Mouse (Mus musculus): ENCODE results near the gene Apoa2.

Apoa2 gene

DNA sequence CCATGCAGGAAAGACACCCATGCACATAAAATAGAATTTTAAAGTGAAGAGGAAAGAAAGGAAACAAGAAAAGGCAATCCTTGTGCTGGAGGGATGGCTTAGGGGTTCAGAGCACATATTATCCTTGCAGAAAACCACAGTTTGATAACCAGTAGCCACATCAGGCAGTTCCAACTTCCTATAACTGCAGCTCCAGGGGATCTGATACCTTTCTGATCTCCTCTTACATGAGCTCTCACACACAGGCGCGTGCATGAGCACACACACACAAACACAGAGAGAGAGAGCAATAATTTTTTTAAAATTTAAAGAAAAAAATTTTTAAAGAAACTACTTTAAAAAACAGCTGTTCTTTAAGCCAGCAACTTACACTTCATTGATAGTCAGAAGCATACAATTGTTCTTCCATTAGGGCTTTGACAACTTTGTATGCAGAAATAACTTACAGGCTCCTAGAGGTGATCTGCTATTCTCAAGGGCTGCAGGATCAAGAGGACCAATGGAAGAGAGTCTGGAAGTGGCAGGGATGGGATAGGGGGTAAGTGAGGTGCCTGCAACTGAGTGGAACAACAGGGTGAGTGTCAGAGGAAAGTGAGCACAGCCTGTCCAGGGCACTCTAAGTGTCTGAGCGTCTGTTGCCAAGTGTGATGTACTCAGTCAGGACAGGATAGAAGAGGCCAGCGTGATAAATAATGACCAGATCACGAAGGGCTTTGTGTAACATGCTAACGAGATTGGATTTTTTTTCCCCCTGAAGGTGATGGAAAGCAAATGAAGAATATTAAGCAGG, 19.0 kb upstream of the Apoa2 start:
- ATAC-seq (ENCODE audit: low TSS enrichment) = no peak

GRCm38 (mm10) chr1:171209409-171209808, 15.4 kb upstream of the Apoa2 start:
- ATAC-seq (ENCODE audit: low TSS enrichment) = no peak

GRCm38 (mm10) chr1:171212854-171213253, 12.0 kb upstream of the Apoa2 start:
- no peak for ATAC-seq (ENCODE audit: low TSS enrichment)

GRCm38 (mm10) chr1:171213801-171214496, 10.9 kb upstream of the Apoa2 start, which contains the start of gene Nr1i3:
Nr1i3 (plus strand) TSS chr1:171213970.
- ATAC-seq (ENCODE audit: low TSS enrichment) = no peak

DNA sequence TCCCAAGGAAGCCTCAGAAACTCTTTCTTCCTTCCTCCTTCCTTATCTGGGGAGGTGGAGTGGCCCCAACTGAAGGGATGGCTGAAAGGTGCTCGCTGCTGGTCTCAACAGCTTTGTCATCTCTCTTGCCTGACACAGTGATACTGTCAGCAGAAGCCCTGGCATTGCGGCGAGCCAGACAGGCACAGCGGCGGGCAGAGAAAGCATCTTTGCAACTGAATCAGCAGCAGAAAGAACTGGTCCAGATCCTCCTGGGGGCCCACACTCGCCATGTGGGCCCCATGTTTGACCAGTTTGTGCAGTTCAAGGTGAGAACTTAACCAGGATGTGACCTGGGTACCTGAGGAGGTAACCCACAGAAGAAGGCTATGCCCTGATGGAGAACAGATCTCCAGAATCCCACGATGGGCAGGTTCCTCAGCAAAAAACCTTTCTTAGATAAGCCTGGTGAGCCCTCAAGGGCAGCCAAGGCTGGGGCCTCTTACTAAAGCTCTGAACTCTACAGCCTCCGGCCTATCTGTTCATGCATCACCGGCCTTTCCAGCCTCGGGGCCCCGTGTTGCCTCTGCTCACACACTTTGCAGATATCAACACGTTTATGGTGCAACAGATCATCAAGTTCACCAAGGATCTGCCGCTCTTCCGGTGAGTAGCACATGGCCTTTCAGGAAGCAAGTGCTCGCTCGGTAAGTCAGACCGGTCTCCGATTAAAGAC, 8.5 kb upstream of the Apoa2 start:
- no peak for ATAC-seq (ENCODE audit: low TSS enrichment)

- ATAC-seq (ENCODE audit: low TSS enrichment) = peak; percentile 38
These were observed 4.0 kb upstream of the Apoa2 start for GRCm38 (mm10) chr1:171220871-171221270.

- ATAC-seq (ENCODE audit: low TSS enrichment) = no peak
These were observed 3.3 kb upstream of the Apoa2 start for GRCm38 (mm10) chr1:171221281-171222193.

GRCm38 (mm10) chr1:171222238-171223155, 2.4 kb upstream of the Apoa2 start, which contains the start of gene Tomm40l:
Tomm40l (minus strand) TSS chr1:171222514.
- peak; percentile 95 for ATAC-seq (ENCODE audit: low TSS enrichment)

- ATAC-seq (ENCODE audit: low TSS enrichment) = no peak
These were observed 1.7 kb upstream of the Apoa2 start for GRCm38 (mm10) chr1:171223168-171223567.

DNA sequence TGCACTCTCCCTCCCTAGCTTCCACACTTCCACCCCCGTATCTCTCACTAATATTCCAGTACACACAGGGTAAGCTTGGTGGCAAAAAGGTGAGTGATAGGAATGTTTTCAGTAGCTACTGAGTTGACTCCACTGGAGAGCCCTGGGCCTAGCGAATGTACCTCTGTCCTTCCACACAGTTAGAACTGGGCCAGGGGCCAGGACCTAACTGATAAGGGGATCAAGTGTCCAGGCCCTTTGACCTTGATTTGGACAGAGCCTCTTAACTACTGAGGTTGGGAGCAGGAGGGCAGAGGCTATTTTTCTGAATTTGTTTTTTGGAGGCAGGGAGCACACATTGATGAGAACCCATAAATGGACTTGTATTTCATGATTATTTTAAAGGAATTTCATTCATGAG, 1.1 kb upstream of the Apoa2 start:
- no peak for ATAC-seq (ENCODE audit: low TSS enrichment)

GRCm38 (mm10) chr1:171226780-171227179, 1.9 kb downstream of the Apoa2 start:
- no peak for ATAC-seq (ENCODE audit: low TSS enrichment)

- ATAC-seq (ENCODE audit: low TSS enrichment) = no peak
These were observed 3.0 kb downstream of the Apoa2 start for GRCm38 (mm10) chr1:171227879-171228278.

DNA sequence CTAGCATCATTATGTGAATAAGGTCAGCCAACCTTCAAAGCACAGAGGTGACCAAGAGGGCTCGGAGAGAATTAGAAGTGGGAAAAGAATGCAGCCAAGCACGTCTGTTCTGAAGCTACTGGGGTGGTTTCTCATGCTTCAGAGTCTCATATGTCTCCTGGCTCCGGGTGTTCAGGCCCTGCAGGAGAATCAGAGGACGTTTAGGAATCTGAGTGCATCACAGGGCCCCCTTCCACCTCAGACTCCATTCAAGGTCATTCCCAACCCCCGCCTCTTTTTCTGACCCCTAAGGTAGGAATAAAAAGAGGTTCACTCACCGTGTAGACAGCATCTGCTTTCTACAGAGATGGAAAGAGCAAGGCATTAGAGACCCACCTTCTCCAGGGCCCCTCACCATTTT, 4.9 kb downstream of the Apoa2 start:
- ATAC-seq (ENCODE audit: low TSS enrichment) = no peak

GRCm38 (mm10) chr1:171230215-171230614, 5.4 kb downstream of the Apoa2 start:
- no peak for ATAC-seq (ENCODE audit: low TSS enrichment)

DNA sequence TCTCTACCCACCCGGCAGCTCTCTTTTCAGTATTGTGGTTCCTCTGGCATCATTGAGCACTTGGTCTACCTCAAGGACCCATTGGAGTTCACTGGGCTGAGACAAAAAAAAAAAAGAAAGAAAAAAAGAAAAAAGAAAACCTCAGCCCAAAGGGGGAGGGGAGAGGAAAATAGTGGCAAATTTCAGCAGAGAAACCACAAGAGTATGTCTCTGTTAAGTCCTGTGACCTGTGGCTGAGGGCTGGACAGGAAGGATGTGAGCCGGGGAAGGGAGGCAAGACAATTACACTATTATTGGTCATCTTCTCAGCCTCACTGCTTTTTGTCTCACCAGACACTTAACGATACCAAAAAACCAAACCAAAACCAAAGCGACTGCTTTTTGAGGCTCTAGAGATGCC, 7.0 kb downstream of the Apoa2 start:
- ATAC-seq (ENCODE audit: low TSS enrichment) = no peak

DNA sequence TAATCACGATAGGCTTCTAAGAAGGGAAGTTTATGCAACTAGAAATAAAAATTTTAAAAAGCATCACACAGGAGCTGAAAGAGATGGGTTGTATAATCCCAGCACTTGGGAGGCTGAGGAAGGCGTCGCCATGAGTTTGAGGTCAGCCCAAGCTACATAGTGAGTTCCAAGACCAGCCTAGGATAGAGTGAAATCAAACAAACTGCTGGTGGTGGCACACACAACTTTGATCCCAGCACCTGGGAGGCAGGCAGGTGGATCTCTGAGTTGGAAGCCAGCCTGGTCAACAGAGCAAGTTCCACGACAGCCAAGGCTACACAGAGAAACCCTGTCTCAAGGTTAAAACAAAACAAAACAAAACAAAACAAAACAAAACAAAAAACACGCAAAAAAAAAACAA, 7.5 kb downstream of the Apoa2 start:
- no peak for ATAC-seq (ENCODE audit: low TSS enrichment)

- ATAC-seq (ENCODE audit: low TSS enrichment) = no peak
These were observed 8.2 kb downstream of the Apoa2 start for GRCm38 (mm10) chr1:171232800-171233730.

DNA sequence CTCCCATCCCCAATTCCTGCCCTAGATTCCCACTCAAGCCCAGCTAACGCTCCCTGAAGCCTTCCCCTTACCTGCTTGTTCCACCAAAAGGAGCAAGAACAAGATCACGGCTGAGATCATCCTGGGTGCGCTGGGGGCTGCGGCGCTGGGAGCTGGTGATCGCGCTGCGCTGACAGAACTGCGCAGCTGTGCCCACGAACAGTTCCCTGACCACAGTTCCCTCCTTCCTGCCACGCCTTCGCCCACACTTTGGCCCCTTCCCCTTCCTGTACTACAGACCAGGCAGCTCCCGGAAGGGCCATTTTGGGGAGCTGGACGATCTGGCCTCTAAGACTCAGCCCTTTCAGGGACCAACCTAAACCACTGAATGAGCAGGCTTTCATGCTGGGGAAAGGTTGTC, 9.3 kb downstream of the Apoa2 start, which contains the start of gene Fcer1g:
Gene Fcer1g (minus strand): TSS at position 240 of the 400 bp plus-strand sequence.
- ATAC-seq (ENCODE audit: low TSS enrichment) = no peak

DNA sequence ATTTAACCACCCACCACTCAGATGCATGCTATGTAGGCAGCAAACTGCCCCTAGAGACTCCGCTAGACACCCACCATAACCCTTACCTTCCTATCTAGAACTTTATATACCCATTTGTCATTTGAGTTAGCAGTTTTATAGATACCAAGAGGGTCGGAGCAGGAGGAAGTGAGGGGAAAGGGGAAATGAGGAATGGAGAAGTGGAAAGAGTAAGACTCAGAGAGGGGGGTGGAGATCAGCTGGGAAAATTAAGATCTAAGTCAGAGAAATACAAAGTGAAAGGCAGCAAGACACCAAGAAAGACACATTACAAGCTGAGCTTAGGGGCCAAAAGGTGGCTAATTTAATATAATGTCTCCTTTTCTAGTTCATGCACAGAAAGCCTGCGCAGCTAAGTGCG, 9.7 kb downstream of the Apoa2 start:
- ATAC-seq (ENCODE audit: low TSS enrichment) = no peak
